Mouse (Mus musculus): ENCODE results near the gene Phactr1. TPM values are rescaled to one million over a fixed set of nuclear protein-coding genes. Genes with fewer than 3 reads are reported as not detected.
A peak's percentile ranks its signal among the peaks of the same experiment; 100 is the strongest.

The Phactr1 gene
- polyA plus RNA-seq, 1 experiment from 2014 or later, result 15.1 TPM

DNA sequence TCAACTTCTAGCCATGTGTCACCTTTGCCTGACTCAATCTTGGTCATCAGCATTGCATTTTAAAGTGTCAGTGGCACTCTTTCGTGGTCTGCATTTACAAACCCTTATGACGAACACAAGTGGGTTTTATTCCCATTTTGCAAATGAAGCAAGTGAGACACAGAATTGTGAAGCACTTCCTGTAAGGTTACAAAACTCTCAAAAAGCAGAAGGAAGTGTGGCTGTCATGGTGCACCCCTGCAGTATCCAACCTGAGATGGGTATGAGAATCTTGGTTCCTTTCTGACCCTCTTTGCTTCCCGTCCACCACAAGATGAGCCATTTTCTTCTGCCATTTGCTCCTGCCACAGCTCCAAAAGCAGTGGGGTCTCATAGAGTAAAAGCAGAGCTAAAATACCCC lies 295.7 kb downstream of the Phactr1 start:
- Histone ChIP-seq H3K9me3 (no peaks in the 10 kb centered on the region), H3K36me3 (no peaks in the 10 kb centered on the region), H3K4me1 (replicated peaks) (peaks cover 12% of the 10 kb centered on the region), H3K4me3 (no peak overlapping the region), H3K27me3 (ENCODE audit: insufficient read depth, poor library complexity, severe bottlenecking) (no peaks in the 10 kb centered on the region), H3K27ac (no peak overlapping the region)
- WGBS, result 90% methylated on average over 3 of the region's 3 CpGs
- no peak for DNase-seq (ENCODE audit: low spot score)

DNA sequence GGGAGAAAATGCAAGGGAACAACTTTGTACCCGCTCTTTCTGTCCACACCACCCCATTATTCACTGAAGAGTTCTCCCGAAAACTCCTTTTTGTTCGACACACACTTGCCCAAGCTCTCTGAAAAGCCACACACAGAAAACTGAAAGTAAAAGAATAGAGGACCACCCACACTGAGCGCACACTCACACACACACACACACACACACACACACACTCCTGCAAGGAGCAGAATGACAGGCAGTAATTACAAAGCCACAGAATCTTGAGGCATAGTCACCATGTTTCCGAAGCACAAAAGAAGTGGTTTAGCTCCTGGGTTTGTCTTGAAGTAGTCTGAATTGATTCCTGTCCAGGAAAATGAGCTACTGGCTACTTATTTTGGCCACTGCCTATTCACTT lies 296.5 kb downstream of the Phactr1 start:
- no peaks in the 10 kb centered on the region for H3K9me3 ChIP-seq
- no peaks in the 10 kb centered on the region for H3K36me3 ChIP-seq
- peaks cover 12% of the 10 kb centered on the region for H3K4me1 ChIP-seq (replicated peaks)
- WGBS, result 62% methylated on average over 5 of the region's 5 CpGs
- DNase-seq (ENCODE audit: low spot score), result peak; percentile 24
- H3K27me3 ChIP-seq (ENCODE audit: insufficient read depth, poor library complexity, severe bottlenecking), result no peaks in the 10 kb centered on the region
- H3K27ac ChIP-seq, result no peak overlapping the region
- H3K4me3 ChIP-seq, result no peak overlapping the region

- H3K9me3 ChIP-seq, result no peaks in the 10 kb centered on the region
- no peak for DNase-seq (ENCODE audit: low spot score)
- H3K27me3 ChIP-seq (ENCODE audit: insufficient read depth, poor library complexity, severe bottlenecking), result no peaks in the 10 kb centered on the region
- no peaks in the 10 kb centered on the region for H3K36me3 ChIP-seq
- H3K4me1 ChIP-seq (replicated peaks), result peaks cover 12% of the 10 kb centered on the region
- H3K27ac ChIP-seq, result no peak overlapping the region
- WGBS, result 83% methylated on average over 4 of the region's 4 CpGs
- H3K4me3 ChIP-seq, result no peak overlapping the region
These were observed 300.2 kb downstream of the Phactr1 start for GRCm38 (mm10) chr13:42980581-42980980.

- Histone ChIP-seq H3K9me3 (no peaks in the 10 kb centered on the region), H3K27ac (no peak overlapping the region), H3K36me3 (no peaks in the 10 kb centered on the region), H3K27me3 (ENCODE audit: insufficient read depth, poor library complexity, severe bottlenecking) (no peaks in the 10 kb centered on the region), H3K4me3 (no peak overlapping the region), H3K4me1 (replicated peaks) (no peaks in the 10 kb centered on the region)
- DNase-seq (ENCODE audit: low spot score), result no peak
- 91% methylated on average over 9 of the region's 9 CpGs for WGBS
These were observed 302.2 kb downstream of the Phactr1 start for GRCm38 (mm10) chr13:42982646-42983045.

DNA sequence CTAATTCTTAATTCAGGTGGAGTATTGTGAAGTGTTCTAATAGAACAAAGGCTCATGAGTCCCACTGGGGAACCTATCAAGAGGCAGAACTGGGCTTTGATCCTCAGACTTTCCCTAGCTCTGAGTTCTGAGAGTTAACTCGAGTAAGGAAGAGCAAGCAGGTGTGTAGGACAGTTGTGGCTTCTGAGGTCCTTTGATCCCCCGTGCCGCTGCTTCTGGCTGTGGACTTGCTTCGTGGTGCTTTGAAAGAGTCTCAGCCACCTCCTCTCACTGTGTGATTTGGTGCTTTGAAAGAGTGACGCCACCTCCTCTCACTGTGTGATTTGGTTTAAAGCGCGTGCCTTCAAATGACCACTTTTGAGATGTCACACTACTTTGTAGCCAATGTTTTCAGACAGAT lies 305.4 kb downstream of the Phactr1 start:
- no peaks in the 10 kb centered on the region for H3K9me3 ChIP-seq
- no peaks in the 10 kb centered on the region for H3K27me3 ChIP-seq (ENCODE audit: insufficient read depth, poor library complexity, severe bottlenecking)
- H3K36me3 ChIP-seq, result no peaks in the 10 kb centered on the region
- no peaks in the 10 kb centered on the region for H3K4me1 ChIP-seq (replicated peaks)
- no peak overlapping the region for H3K27ac ChIP-seq
- H3K4me3 ChIP-seq, result no peak overlapping the region
- 89% methylated on average over 7 of the region's 7 CpGs for WGBS
- DNase-seq (ENCODE audit: low spot score), result no peak

- 82% methylated on average over 5 of the region's 5 CpGs for WGBS
These were observed 307.6 kb downstream of the Phactr1 start for GRCm38 (mm10) chr13:42987931-42988579.

DNA sequence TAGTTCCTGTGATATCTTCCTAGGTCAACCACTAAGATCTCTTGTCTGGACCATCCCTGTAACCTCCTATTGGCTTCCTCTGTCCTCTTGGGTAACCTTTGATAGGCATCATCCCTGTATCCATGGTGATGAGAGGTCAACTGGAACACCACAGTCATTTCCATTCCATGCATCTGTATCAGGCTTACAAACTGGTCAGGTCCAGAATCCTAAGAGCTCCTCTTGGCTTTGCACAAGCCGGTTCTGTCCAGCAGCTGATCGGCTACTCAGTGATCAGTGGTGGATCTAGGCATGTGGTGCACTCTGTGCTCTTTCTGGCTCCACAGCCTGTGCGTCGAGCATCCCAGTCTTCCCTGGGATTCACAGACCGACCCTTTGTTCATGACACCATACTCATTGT lies 309.1 kb downstream of the Phactr1 start:
- H3K36me3 ChIP-seq, result no peaks in the 10 kb centered on the region
- no peaks in the 10 kb centered on the region for H3K27me3 ChIP-seq (ENCODE audit: insufficient read depth, poor library complexity, severe bottlenecking)
- no peaks in the 10 kb centered on the region for H3K4me1 ChIP-seq (replicated peaks)
- WGBS, result 92% methylated on average over 5 of the region's 5 CpGs
- no peak overlapping the region for H3K4me3 ChIP-seq
- DNase-seq (ENCODE audit: low spot score), result no peak
- 0 out of 2 replicates have a peak, but pooled peaks cover 5% of the 10 kb centered on the region for H3K9me3 ChIP-seq
- no peak overlapping the region for H3K27ac ChIP-seq

More at GRCm38 (mm10) chr13:42987931-42988579, 307.6 kb downstream of the Phactr1 start:
- H3K27me3 ChIP-seq (ENCODE audit: insufficient read depth, poor library complexity, severe bottlenecking), result no peaks in the 10 kb centered on the region
- no peaks in the 10 kb centered on the region for H3K9me3 ChIP-seq
- no peaks in the 10 kb centered on the region for H3K36me3 ChIP-seq
- DNase-seq (ENCODE audit: low spot score), result no peak
- no peaks in the 10 kb centered on the region for H3K4me1 ChIP-seq (replicated peaks)
- H3K27ac ChIP-seq, result no peak overlapping the region
- no peak overlapping the region for H3K4me3 ChIP-seq

- DNase-seq (ENCODE audit: low spot score), result no peak
- Histone ChIP-seq H3K27me3 (ENCODE audit: insufficient read depth, poor library complexity, severe bottlenecking) (no peaks in the 10 kb centered on the region), H3K4me3 (no peak overlapping the region), H3K9me3 (0 out of 2 replicates have a peak, but pooled peaks cover 5% of the 10 kb centered on the region), H3K27ac (no peak overlapping the region), H3K36me3 (no peaks in the 10 kb centered on the region), H3K4me1 (replicated peaks) (no peaks in the 10 kb centered on the region)
- WGBS, result 85% methylated on average over 3 of the region's 3 CpGs
These were observed 309.6 kb downstream of the Phactr1 start for GRCm38 (mm10) chr13:42990051-42990450.

DNA sequence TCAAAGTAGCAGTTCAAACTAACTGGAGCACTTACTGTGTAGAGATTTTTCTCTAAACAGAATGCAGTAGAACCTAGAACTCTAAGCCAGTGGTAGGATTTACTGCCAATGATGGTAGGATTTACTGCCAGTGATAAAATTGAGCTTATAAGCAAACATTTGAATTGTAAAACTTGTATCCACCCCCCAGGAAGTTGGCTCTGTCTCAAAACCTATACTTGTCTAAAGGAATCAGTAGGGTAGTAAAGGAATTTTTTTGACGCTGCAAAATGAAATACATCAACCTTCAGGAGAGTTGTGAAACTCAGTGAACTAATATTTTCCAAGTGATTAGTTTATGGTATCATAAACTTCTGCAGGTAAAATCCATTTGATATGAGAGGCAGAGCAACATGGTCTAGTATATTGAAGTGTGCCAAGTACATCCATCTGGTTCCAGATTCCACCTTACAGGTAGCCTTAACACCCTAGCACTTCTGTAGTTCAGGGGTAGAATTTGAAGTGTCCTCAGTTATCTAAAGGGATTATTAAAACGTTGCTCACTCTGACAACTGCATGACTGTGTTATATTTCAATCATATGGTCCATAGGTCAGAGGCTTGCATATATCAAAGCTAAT lies 310.2 kb downstream of the Phactr1 start:
- Histone ChIP-seq H3K27me3 (ENCODE audit: insufficient read depth, poor library complexity, severe bottlenecking) (no peaks in the 10 kb centered on the region), H3K9me3 (0 out of 2 replicates have a peak, but pooled peaks cover 5% of the 10 kb centered on the region), H3K4me1 (replicated peaks) (no peaks in the 10 kb centered on the region), H3K36me3 (no peaks in the 10 kb centered on the region), H3K4me3 (no peak overlapping the region), H3K27ac (no peak overlapping the region)
- WGBS, result 89% methylated on average over 2 of the region's 2 CpGs
- no peak for DNase-seq (ENCODE audit: low spot score)

DNA sequence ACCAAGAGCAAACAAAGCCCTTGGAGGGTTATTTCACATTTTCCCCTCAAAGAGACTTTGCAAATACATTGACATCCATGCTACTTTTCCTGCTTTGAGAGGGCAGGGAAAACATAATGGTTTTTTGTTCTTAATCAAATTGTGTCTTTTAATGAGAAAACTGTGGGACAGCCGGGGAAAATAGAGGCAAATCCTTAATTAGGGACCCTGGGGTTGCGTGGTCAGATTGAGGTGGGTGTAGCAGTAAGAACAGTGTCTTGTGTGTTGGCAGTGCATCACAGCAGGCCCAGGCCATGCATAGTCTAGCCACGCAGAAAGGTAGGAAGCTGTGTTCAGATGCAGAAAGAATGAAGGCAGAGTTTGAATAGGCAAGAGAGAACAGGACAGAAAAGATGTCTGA lies 310.7 kb downstream of the Phactr1 start:
- Histone ChIP-seq H3K4me1 (replicated peaks) (no peaks in the 10 kb centered on the region), H3K27me3 (ENCODE audit: insufficient read depth, poor library complexity, severe bottlenecking) (no peaks in the 10 kb centered on the region), H3K9me3 (0 out of 2 replicates have a peak, but pooled peaks cover 5% of the 10 kb centered on the region), H3K4me3 (no peak overlapping the region), H3K27ac (no peak overlapping the region), H3K36me3 (no peaks in the 10 kb centered on the region)
- 83% methylated on average over 3 of the region's 3 CpGs for WGBS
- DNase-seq (ENCODE audit: low spot score), result no peak

DNA sequence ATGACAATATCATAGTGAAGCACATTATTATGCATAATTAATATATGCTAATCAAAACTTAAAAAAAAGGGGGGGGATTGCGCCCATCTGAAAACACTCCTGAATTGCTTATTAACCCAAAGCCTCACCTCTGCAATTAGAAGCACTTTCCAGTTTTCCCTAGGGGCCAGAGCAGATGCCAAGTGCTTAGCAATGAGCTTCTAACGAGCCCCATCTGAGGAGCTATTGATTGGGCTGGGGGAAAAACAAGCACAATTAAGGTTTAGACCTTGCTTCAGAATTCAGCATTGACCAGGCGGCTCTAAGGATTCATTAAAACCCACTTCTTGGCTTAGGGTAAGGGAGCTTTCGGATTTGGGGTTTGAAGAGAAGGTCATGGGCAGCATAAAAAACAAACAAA lies 311.9 kb downstream of the Phactr1 start:
- H3K4me1 ChIP-seq (replicated peaks), result no peaks in the 10 kb centered on the region
- no peaks in the 10 kb centered on the region for H3K27me3 ChIP-seq (ENCODE audit: insufficient read depth, poor library complexity, severe bottlenecking)
- H3K36me3 ChIP-seq, result no peaks in the 10 kb centered on the region
- 69% methylated on average over 4 of the region's 4 CpGs for WGBS
- H3K4me3 ChIP-seq, result no peak overlapping the region
- DNase-seq (ENCODE audit: low spot score), result no peak
- H3K9me3 ChIP-seq, result 0 out of 2 replicates have a peak, but pooled peaks cover 5% of the 10 kb centered on the region
- H3K27ac ChIP-seq, result no peak overlapping the region

DNA sequence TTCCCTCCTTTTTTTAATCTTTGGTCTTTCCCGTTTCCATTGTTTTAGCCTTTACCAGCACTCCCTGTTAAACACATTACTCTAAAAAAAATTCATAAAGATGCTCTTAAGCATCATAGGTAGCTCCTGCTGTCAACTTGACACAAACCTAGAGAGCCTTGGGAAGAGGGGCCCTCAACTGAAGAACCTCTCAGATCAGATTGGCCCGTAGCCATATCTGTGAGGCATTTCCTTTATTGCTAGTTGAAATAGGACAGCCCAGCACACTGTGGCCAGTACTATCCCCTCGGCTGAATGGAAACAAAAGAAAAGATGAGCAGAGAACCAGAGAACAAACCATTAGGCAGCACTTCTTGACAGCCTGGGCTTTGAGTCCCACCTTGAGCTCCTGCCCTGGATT lies 313.9 kb downstream of the Phactr1 start:
- Histone ChIP-seq H3K27ac (no peak overlapping the region), H3K9me3 (0 out of 2 replicates have a peak, but pooled peaks cover 5% of the 10 kb centered on the region), H3K4me3 (no peak overlapping the region), H3K4me1 (replicated peaks) (no peaks in the 10 kb centered on the region), H3K27me3 (ENCODE audit: insufficient read depth, poor library complexity, severe bottlenecking) (no peaks in the 10 kb centered on the region), H3K36me3 (no peaks in the 10 kb centered on the region)
- 87% methylated on average over 3 of the region's 3 CpGs for WGBS
- no peak for DNase-seq (ENCODE audit: low spot score)

- no peak overlapping the region for H3K4me3 ChIP-seq
- H3K27me3 ChIP-seq (ENCODE audit: insufficient read depth, poor library complexity, severe bottlenecking), result no peaks in the 10 kb centered on the region
- H3K27ac ChIP-seq, result no peak overlapping the region
- no peaks in the 10 kb centered on the region for H3K4me1 ChIP-seq (replicated peaks)
- 76% methylated on average over 4 of the region's 4 CpGs for WGBS
- 0 out of 2 replicates have a peak, but pooled peaks cover 5% of the 10 kb centered on the region for H3K9me3 ChIP-seq
- DNase-seq (ENCODE audit: low spot score), result no peak
- H3K36me3 ChIP-seq, result no peaks in the 10 kb centered on the region
These were observed 315.8 kb downstream of the Phactr1 start for GRCm38 (mm10) chr13:42996188-42996587.

Data from hindbrain, embryonic 10.5 days (tissue).